ENCODE assay signal across 8 mouse cellular contexts in genomic region chr5:147860076-147860448, GRCm38 (mm10). TPM values are rescaled to one million over a fixed set of nuclear protein-coding genes. Genes with fewer than 3 reads are reported as not detected.
DNase-seq lines count a peak whose midpoint lies in the region; ATAC-seq and TF ChIP-seq lines count a peak whose summit lies in the region.

No protein-coding gene starts in this region.

- H3K9me3 ChIP-seq in liver, embryonic 11.5 days (ENCODE audit: control insufficient read depth, low read length), result no peaks in the 10 kb centered on the region
- no peaks in the 10 kb centered on the region for H3K9me3 ChIP-seq in stomach, postnatal 0 days (ENCODE audit: control insufficient read depth, low read length)

- peaks cover 11% of the 10 kb centered on the region for H3K36me3 ChIP-seq in spleen, adult 2 months (ENCODE audit: control insufficient read depth, insufficient read depth, low read length)
- peaks cover 22% of the 10 kb centered on the region for H3K36me3 ChIP-seq in liver, embryonic 11.5 days (ENCODE audit: control insufficient read depth, insufficient read depth, low read length)
- peaks cover 4% of the 10 kb centered on the region; the same call in 1 of the 2 replicates for H3K36me3 ChIP-seq in stomach, postnatal 0 days (ENCODE audit: control insufficient read depth, insufficient read depth, low read length)

- H3K4me1 ChIP-seq in spleen, adult 2 months (ENCODE audit: control insufficient read depth, insufficient read depth, insufficient read length), result peaks cover 6% of the 10 kb centered on the region; the same call in 1 of the 2 replicates
- H3K4me1 ChIP-seq in liver, embryonic 11.5 days (replicated peaks; ENCODE audit: control insufficient read depth, insufficient read depth, low read length), result peaks cover 7% of the 10 kb centered on the region; the same call in 1 of the 2 replicates
- no peaks in the 10 kb centered on the region for H3K4me1 ChIP-seq in stomach, postnatal 0 days (replicated peaks; ENCODE audit: control insufficient read depth, insufficient read depth)

- H3K4me2 ChIP-seq in liver, embryonic 11.5 days, result peak overlapping the region; percentile 72
- peak overlapping the region; percentile 66 for H3K4me2 ChIP-seq in stomach, postnatal 0 days (replicated peaks; ENCODE audit: low read depth)

- ATAC-seq in cerebellum, adult (ENCODE audit: insufficient number of reproducible peaks, low FRiP score, low TSS enrichment), result 0 out of 2 replicates have a peak, but pooled peaks have one; percentile 11
- ATAC-seq in liver, embryonic 11.5 days (replicated peaks; ENCODE audit: low FRiP score), result no peak; the same call in 1 of the 2 replicates
- ATAC-seq in stomach, postnatal 0 days (ENCODE audit: low FRiP score, low TSS enrichment), result no peak

- WGBS in spleen, adult 2 months, result 3% methylated on average over 18 of the region's 18 CpGs
- WGBS in liver, embryonic 11.5 days, result 2% methylated on average over 18 of the region's 18 CpGs
- 1% methylated on average over 18 of the region's 18 CpGs for WGBS in stomach, postnatal 0 days

- TF ChIP-seq CTCF in spleen, adult 2 months (IDR thresholded peaks at IDR 0.05; ENCODE audit: extremely low read depth, insufficient read depth, insufficient read length, insufficient replicate concordance), result no peak
- TF ChIP-seq CTCF in stomach, postnatal 0 days (IDR thresholded peaks at IDR 0.05; ENCODE audit: low read depth), result no peak

- no peak for TF ChIP-seq POLR2A in spleen, adult 2 months (IDR thresholded peaks at IDR 0.05; ENCODE audit: low read depth, low read length)

- peak overlapping the region; percentile 75 for H3K27ac ChIP-seq in spleen, adult 2 months (ENCODE audit: insufficient read depth, low read length)
- H3K27ac ChIP-seq in liver, embryonic 11.5 days (ENCODE audit: low read depth, low read length), result peak overlapping the region; percentile 71
- peak overlapping the region; percentile 94 for H3K27ac ChIP-seq in stomach, postnatal 0 days (replicated peaks)

- H3K9ac ChIP-seq in liver, embryonic 11.5 days (ENCODE audit: low read depth, low read length), result peak overlapping the region; percentile 90
- H3K9ac ChIP-seq in stomach, postnatal 0 days (ENCODE audit: low read length), result peak overlapping the region; percentile 89

- TF ChIP-seq EP300 in stomach, postnatal 0 days (optimal IDR thresholded peaks at IDR 0.05), result no peak

- no peak for DNase-seq in cerebellum, adult 18-20 months
- no peak for DNase-seq in spleen, adult 2 months (ENCODE audit: low read depth in 1 of 2, low spot score in 2 of 2)
- DNase-seq in spleen, postnatal 10 days (ENCODE audit: low spot score in 2 of 2), result no peak
- no peak for DNase-seq in liver, embryonic 11.5 days (ENCODE audit: low spot score)
- DNase-seq in stomach, postnatal 0 days (ENCODE audit: low spot score), result no peak
- DNase-seq in retina, postnatal 1 day, result no peak
- DNase-seq in adrenal gland, postnatal 25 days, result no peak

- H3K4me3 ChIP-seq in spleen, adult 2 months (ENCODE audit: extremely low read depth, insufficient read depth, insufficient read length), result peak overlapping the region; percentile 73
- peak overlapping the region; percentile 80 for H3K4me3 ChIP-seq in liver, embryonic 11.5 days (ENCODE audit: low read depth, low read length)
- H3K4me3 ChIP-seq in stomach, postnatal 0 days (ENCODE audit: low read depth, low read length), result peak overlapping the region; percentile 95

- H3K27me3 ChIP-seq in spleen, adult 2 months (ENCODE audit: control insufficient read depth, insufficient read depth, low read length), result no peaks in the 10 kb centered on the region
- H3K27me3 ChIP-seq in liver, embryonic 11.5 days (replicated peaks; ENCODE audit: control insufficient read depth, insufficient read depth, low read length), result no peaks in the 10 kb centered on the region
- H3K27me3 ChIP-seq in stomach, postnatal 0 days (ENCODE audit: control insufficient read depth, insufficient read depth, low read length), result no peaks in the 10 kb centered on the region

RNA-seq across cellular contexts. Expression of gene Pomp, which starts 0.2 kb away (rescaled TPM):
- polyA plus RNA-seq in spleen, adult 2 months (2012; rRNA removed), result 21.5 and 22.8 TPM in 2 replicates
- 430 and 458 TPM in 2 replicates for polyA plus RNA-seq in liver, embryonic 11.5 days (2014; fragmentation: Nextera tagmentation; extraction: Ambion mirVana)
- polyA plus RNA-seq in stomach, postnatal 0 days (2015; fragmentation: Nextera tagmentation; extraction: Ambion mirVana), result 419 and 427 TPM in 2 replicates
- 209 and 246 TPM in 2 replicates for total RNA-seq in adrenal gland, postnatal 25 days (2021)

RNA-seq across cellular contexts. Expression of gene Slc46a3, which starts 34.6 kb away (rescaled TPM):
- 98.0 and 117 TPM in 2 replicates for polyA plus RNA-seq in spleen, adult 2 months (2012; rRNA removed)
- polyA plus RNA-seq in liver, embryonic 11.5 days (2014; fragmentation: Nextera tagmentation; extraction: Ambion mirVana), result 13.9 and 14.1 TPM in 2 replicates
- polyA plus RNA-seq in stomach, postnatal 0 days (2015; fragmentation: Nextera tagmentation; extraction: Ambion mirVana), result 2.7 and 3.2 TPM in 2 replicates
- 21.1 and 28.5 TPM in 2 replicates for total RNA-seq in adrenal gland, postnatal 25 days (2021)

Comparison
In these comparisons a context has a peak if more than half of its experiments do, and no peak if none do; other contexts are left out.
1. RNA of gene Pomp, which starts 0.2 kb away (polyA plus RNA-seq): 430 to 458 TPM in liver, embryonic 11.5 days and 419 to 427 TPM in stomach, postnatal 0 days; 21.5 to 22.8 TPM in spleen, adult 2 months; every median in the first group is over 10 times any median in the second.
2. Peak in every context shown above with its lines, with median percentiles within 50 percentile points of each other: H3K27ac ChIP-seq and H3K4me3 ChIP-seq.